ENCODE assay signal across 9 mouse cellular contexts in genomic region chr12:57534517-57534878, GRCm38 (mm10). TPM values are rescaled to one million over a fixed set of nuclear protein-coding genes. Genes with fewer than 3 reads are reported as not detected.
A peak's percentile ranks its signal among the peaks of the same experiment; 100 is the strongest.
DNase-seq lines count a peak whose midpoint lies in the region; ATAC-seq lines count a peak whose summit lies in the region.
"Had no signal": no experiment of that assay in that cellular context is flagged by ENCODE, and none has a peak within 500 bp of the region (broad histone marks: within the 10 kb centered on the region; RNA-seq: fewer than 3 reads in every experiment).

No protein-coding gene starts in this region.

- peaks cover 85% of the 10 kb centered on the region for H3K27me3 ChIP-seq in kidney, embryonic 14.5 days (ENCODE audit: control insufficient read depth, insufficient read depth, low read length)
- peaks cover 73% of the 10 kb centered on the region for H3K27me3 ChIP-seq in forebrain, embryonic 12.5 days
- peaks cover 78% of the 10 kb centered on the region for H3K27me3 ChIP-seq in limb, embryonic 13.5 days
- H3K27me3 ChIP-seq in midbrain, embryonic 14.5 days (ENCODE audit: control insufficient read depth, insufficient read depth, low read length), result peaks cover 82% of the 10 kb centered on the region

- H3K4me3 ChIP-seq in kidney, embryonic 14.5 days (ENCODE audit: low read length), result no peak overlapping the region
- peak overlapping the region; percentile 26 for H3K4me3 ChIP-seq in forebrain, embryonic 12.5 days (replicated peaks)
- H3K4me3 ChIP-seq in limb, embryonic 13.5 days, result peak overlapping the region; percentile 19
- no peak overlapping the region for H3K4me3 ChIP-seq in midbrain, embryonic 14.5 days (replicated peaks; ENCODE audit: low read depth, low read length)

- no peak overlapping the region for H3K4me2 ChIP-seq in kidney, embryonic 14.5 days (replicated peaks; ENCODE audit: low read depth, low read length)
- H3K4me2 ChIP-seq in forebrain, embryonic 12.5 days, result peak overlapping the region; percentile 45
- peak overlapping the region; percentile 42 for H3K4me2 ChIP-seq in limb, embryonic 13.5 days (replicated peaks)
- peak overlapping the region; percentile 26; the same call in 1 of the 2 replicates for H3K4me2 ChIP-seq in midbrain, embryonic 14.5 days (ENCODE audit: low read length)

- ATAC-seq in kidney, embryonic 14.5 days (ENCODE audit: low FRiP score, low TSS enrichment), result no peak; the same call in 1 of the 2 replicates
- no peak; the same call in 1 of the 2 replicates for ATAC-seq in forebrain, embryonic 12.5 days (ENCODE audit: low FRiP score)
- ATAC-seq in limb, embryonic 13.5 days (ENCODE audit: low FRiP score, low read depth), result 0 out of 2 replicates have a peak, but pooled peaks have one; percentile 13
- peak; percentile 32; the same call in 1 of the 2 replicates for ATAC-seq in midbrain, embryonic 14.5 days (ENCODE audit: low FRiP score, low TSS enrichment)

- H3K4me1 ChIP-seq in kidney, embryonic 14.5 days (ENCODE audit: control insufficient read depth, insufficient read depth, low read length), result no peaks in the 10 kb centered on the region; the same call in 1 of the 2 replicates
- H3K4me1 ChIP-seq in forebrain, embryonic 12.5 days, result peaks cover 41% of the 10 kb centered on the region
- H3K4me1 ChIP-seq in limb, embryonic 13.5 days, result peaks cover 20% of the 10 kb centered on the region
- H3K4me1 ChIP-seq in midbrain, embryonic 14.5 days (ENCODE audit: control insufficient read depth, insufficient read depth, low read length), result peaks cover 9% of the 10 kb centered on the region; the same call in 1 of the 2 replicates

- no peak overlapping the region for H3K27ac ChIP-seq in kidney, embryonic 14.5 days (ENCODE audit: low read depth, low read length)
- no peak overlapping the region for H3K27ac ChIP-seq in forebrain, embryonic 12.5 days
- no peak overlapping the region for H3K27ac ChIP-seq in limb, embryonic 13.5 days
- 0 out of 2 replicates have a peak overlapping the region, but pooled peaks have one; percentile 55 for H3K27ac ChIP-seq in midbrain, embryonic 14.5 days (replicated peaks; ENCODE audit: low read depth, low read length)

- no peaks in the 10 kb centered on the region for H3K36me3 ChIP-seq in kidney, embryonic 14.5 days (ENCODE audit: control insufficient read depth, insufficient read depth, low read length)
- H3K36me3 ChIP-seq in forebrain, embryonic 12.5 days (replicated peaks), result no peaks in the 10 kb centered on the region
- no peaks in the 10 kb centered on the region for H3K36me3 ChIP-seq in limb, embryonic 13.5 days
- H3K36me3 ChIP-seq in midbrain, embryonic 14.5 days (ENCODE audit: control insufficient read depth, insufficient read depth, low read length), result no peaks in the 10 kb centered on the region

- no peaks in the 10 kb centered on the region for H3K9me3 ChIP-seq in kidney, embryonic 14.5 days (ENCODE audit: control insufficient read depth, low read length)
- H3K9me3 ChIP-seq in forebrain, embryonic 12.5 days, result no peaks in the 10 kb centered on the region
- H3K9me3 ChIP-seq in limb, embryonic 13.5 days, result no peaks in the 10 kb centered on the region
- no peaks in the 10 kb centered on the region for H3K9me3 ChIP-seq in midbrain, embryonic 14.5 days (ENCODE audit: control insufficient read depth, low read length)

- 0 out of 2 replicates have a peak overlapping the region, but pooled peaks have one; percentile 18 for H3K9ac ChIP-seq in kidney, embryonic 14.5 days (ENCODE audit: low read depth, low read length)
- peak overlapping the region; percentile 21; the same call in 1 of the 2 replicates for H3K9ac ChIP-seq in forebrain, embryonic 12.5 days
- no peak overlapping the region for H3K9ac ChIP-seq in limb, embryonic 13.5 days
- no peak overlapping the region for H3K9ac ChIP-seq in midbrain, embryonic 14.5 days (replicated peaks; ENCODE audit: low read length)

- no peak for DNase-seq in kidney, postnatal 14 days
- no peak for DNase-seq in midbrain, embryonic 14.5 days
- DNase-seq in gastrocnemius, postnatal 4 days (ENCODE audit: low spot score in 2 of 2), result no peak
- no peak for DNase-seq in layer of hippocampus, adult 11-12 months (ENCODE audit: low spot score)
- DNase-seq in adrenal gland, postnatal 36 days, result no peak
- DNase-seq: kidney, adult 11 months had no signal

- WGBS in kidney, embryonic 14.5 days, result 1% methylated on average over 4 of the region's 6 CpGs
- 0% methylated on average over 4 of the region's 6 CpGs for WGBS in forebrain, embryonic 12.5 days
- WGBS in limb, embryonic 13.5 days, result 4% methylated on average over 4 of the region's 6 CpGs
- 2% methylated on average over 5 of the region's 6 CpGs for WGBS in midbrain, embryonic 14.5 days

RNA-seq across cellular contexts. Expression of gene Foxa1, which starts 12.2 kb away (rescaled TPM):
- 1.5 and 1.6 TPM in 2 replicates for polyA plus RNA-seq in kidney, embryonic 14.5 days (2014; fragmentation: Nextera tagmentation; extraction: Ambion mirVana)
- 0.74 and 1.1 TPM in 2 replicates for polyA plus RNA-seq in forebrain, embryonic 12.5 days (2016; fragmentation: Nextera tagmentation; extraction: Ambion mirVana)
- polyA plus RNA-seq in limb, embryonic 13.5 days (2015; fragmentation: Nextera tagmentation; extraction: Ambion mirVana), result 0.09 TPM in 1 of 2 replicates, not detected in the other
- polyA plus RNA-seq in midbrain, embryonic 14.5 days (2014; fragmentation: Nextera tagmentation; extraction: Ambion mirVana), result 2.4 and 3.1 TPM in 2 replicates
- not detected for total RNA-seq in gastrocnemius, postnatal 4 days (2021)
- total RNA-seq in adrenal gland, postnatal 36 days (2021), result not detected

RNA-seq across cellular contexts. Expression of gene Ttc6, which starts 29.4 kb away (rescaled TPM):
- polyA plus RNA-seq in kidney, embryonic 14.5 days (2014; fragmentation: Nextera tagmentation; extraction: Ambion mirVana), result 0.22 and 0.47 TPM in 2 replicates
- 0.46 and 0.97 TPM in 2 replicates for polyA plus RNA-seq in forebrain, embryonic 12.5 days (2016; fragmentation: Nextera tagmentation; extraction: Ambion mirVana)
- polyA plus RNA-seq in limb, embryonic 13.5 days (2015; fragmentation: Nextera tagmentation; extraction: Ambion mirVana), result 0.20 TPM in 2 replicates
- 1.4 and 1.6 TPM in 2 replicates for polyA plus RNA-seq in midbrain, embryonic 14.5 days (2014; fragmentation: Nextera tagmentation; extraction: Ambion mirVana)
- not detected for total RNA-seq in gastrocnemius, postnatal 4 days (2021)
- total RNA-seq in adrenal gland, postnatal 36 days (2021), result not detected

Comparison
In these comparisons a context has a peak if more than half of its experiments do, and no peak if none do; other contexts are left out.
1. ATAC-seq: peak in limb, embryonic 13.5 days (single experiment) and midbrain, embryonic 14.5 days (single experiment); none in kidney, embryonic 14.5 days (single experiment) and forebrain, embryonic 12.5 days (single experiment).
2. H3K4me3 ChIP-seq: peak in forebrain, embryonic 12.5 days (single experiment) and limb, embryonic 13.5 days (single experiment); none in kidney, embryonic 14.5 days (single experiment) and midbrain, embryonic 14.5 days (single experiment).
3. H3K9ac ChIP-seq: peak in kidney, embryonic 14.5 days (single experiment) and forebrain, embryonic 12.5 days (single experiment); none in limb, embryonic 13.5 days (single experiment) and midbrain, embryonic 14.5 days (single experiment).